Mouse (Mus musculus): ENCODE results near the gene Myh14. TPM values are rescaled to one million over a fixed set of nuclear protein-coding genes. Genes with fewer than 3 reads are reported as not detected.
A peak's percentile ranks its signal among the peaks of the same experiment; 100 is the strongest.

Gene Myh14
- polyA plus RNA-seq, 1 experiment from 2014 or later: 114 TPM

DNA sequence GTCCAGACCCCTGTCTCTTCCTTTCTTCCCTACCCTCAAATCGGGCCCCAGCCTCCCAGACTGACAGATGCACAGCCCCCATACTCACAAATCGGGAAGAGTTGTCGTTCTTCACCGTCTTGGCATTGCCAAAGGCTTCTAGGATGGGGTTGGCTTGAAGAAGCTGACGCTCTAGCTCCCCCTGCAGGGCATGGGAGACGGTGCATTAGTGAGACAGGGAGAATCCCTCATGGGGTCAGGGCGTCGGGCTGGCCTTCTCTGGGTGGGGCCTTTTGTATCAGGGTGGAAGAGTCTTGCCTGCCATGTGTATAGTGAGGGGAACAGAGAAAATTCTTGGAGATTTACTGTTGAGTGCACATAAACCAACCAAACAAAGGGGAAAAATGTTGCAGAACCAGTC is 15.1 kb downstream of the Myh14 start:
- Histone ChIP-seq H3K27me3 (replicated peaks; ENCODE audit: control insufficient read depth, insufficient read depth, low read length) (no peaks in the 10 kb centered on the region), H3K36me3 (ENCODE audit: control insufficient read depth, insufficient read depth) (peaks cover 56% of the 10 kb centered on the region), H3K9me3 (ENCODE audit: control insufficient read depth) (no peaks in the 10 kb centered on the region), H3K27ac (ENCODE audit: low read depth, low read length) (no peak overlapping the region), H3K4me3 (ENCODE audit: low read depth, low read length) (no peak overlapping the region), H3K4me2 (replicated peaks; ENCODE audit: low read depth) (no peak overlapping the region), H3K4me1 (replicated peaks; ENCODE audit: control insufficient read depth, insufficient read depth, low read length) (no peaks in the 10 kb centered on the region), H3K9ac (ENCODE audit: low read depth, low read length) (no peak overlapping the region)
- 18% methylated on average over 8 of the region's 8 CpGs for whole genome bisulfite sequencing
- ATAC-seq: no peak
- peak; percentile 81 for TF ChIP-seq CTCF (IDR thresholded peaks at IDR 0.05; ENCODE audit: low read depth)

DNA sequence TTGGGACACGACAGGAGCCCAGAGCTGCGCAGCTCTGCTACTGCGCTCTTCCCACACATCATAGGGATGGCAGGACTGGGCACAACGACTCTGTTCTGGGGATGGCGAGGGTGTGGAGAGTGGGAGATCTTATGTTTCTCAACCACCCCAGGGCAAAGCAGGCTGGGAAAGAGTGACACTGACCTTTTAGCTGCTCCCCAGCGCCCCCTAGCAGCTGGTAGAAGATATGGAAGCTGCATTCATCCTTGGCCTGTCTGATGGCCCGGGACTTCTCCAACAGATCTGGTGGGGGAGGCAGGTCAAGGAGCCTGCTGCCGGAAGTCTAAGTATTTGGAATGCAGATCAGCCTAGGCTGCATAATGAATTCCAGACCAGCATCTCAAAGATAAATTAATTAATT is 16.9 kb downstream of the Myh14 start:
- TF ChIP-seq CTCF (IDR thresholded peaks at IDR 0.05; ENCODE audit: low read depth): peak; percentile 65
- H3K4me3 ChIP-seq (ENCODE audit: low read depth, low read length): no peak overlapping the region
- H3K27ac ChIP-seq (ENCODE audit: low read depth, low read length): no peak overlapping the region
- no peaks in the 10 kb centered on the region for H3K9me3 ChIP-seq (ENCODE audit: control insufficient read depth)
- no peak overlapping the region for H3K9ac ChIP-seq (ENCODE audit: low read depth, low read length)
- H3K4me2 ChIP-seq (replicated peaks; ENCODE audit: low read depth): no peak overlapping the region
- no peaks in the 10 kb centered on the region for H3K4me1 ChIP-seq (replicated peaks; ENCODE audit: control insufficient read depth, insufficient read depth, low read length)
- H3K36me3 ChIP-seq (ENCODE audit: control insufficient read depth, insufficient read depth): peaks cover 51% of the 10 kb centered on the region
- 61% methylated on average over 8 of the region's 8 CpGs for WGBS
- H3K27me3 ChIP-seq (replicated peaks; ENCODE audit: control insufficient read depth, insufficient read depth, low read length): no peaks in the 10 kb centered on the region
- ATAC-seq: no peak

DNA sequence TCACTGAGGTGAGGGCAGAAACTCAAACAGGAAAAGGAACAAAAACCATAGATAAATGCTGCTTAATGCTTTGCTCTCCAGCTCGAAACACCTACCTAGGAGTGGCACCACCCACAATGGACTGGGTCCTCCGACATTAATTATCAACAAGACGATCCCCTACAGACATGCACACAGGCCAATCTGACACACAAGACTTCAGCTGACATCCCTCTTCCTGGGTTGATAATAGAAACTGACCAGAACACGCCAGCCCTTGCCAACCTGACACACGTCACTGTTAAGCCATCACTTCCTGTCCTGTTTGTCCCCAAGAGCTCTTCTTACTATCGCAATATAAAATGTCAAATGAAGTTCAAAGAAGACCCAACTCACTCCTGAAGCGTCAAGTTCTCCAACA is 19.2 kb downstream of the Myh14 start:
- ATAC-seq: no peak
- 78% methylated on average over 7 of the region's 7 CpGs for WGBS
- H3K4me3 ChIP-seq (ENCODE audit: low read depth, low read length): no peak overlapping the region
- no peak for TF ChIP-seq CTCF (IDR thresholded peaks at IDR 0.05; ENCODE audit: low read depth)
- no peak overlapping the region for H3K9ac ChIP-seq (ENCODE audit: low read depth, low read length)
- H3K4me2 ChIP-seq (replicated peaks; ENCODE audit: low read depth): no peak overlapping the region
- no peaks in the 10 kb centered on the region for H3K27me3 ChIP-seq (replicated peaks; ENCODE audit: control insufficient read depth, insufficient read depth, low read length)
- no peaks in the 10 kb centered on the region for H3K4me1 ChIP-seq (replicated peaks; ENCODE audit: control insufficient read depth, insufficient read depth, low read length)
- H3K27ac ChIP-seq (ENCODE audit: low read depth, low read length): no peak overlapping the region
- H3K9me3 ChIP-seq (ENCODE audit: control insufficient read depth): no peaks in the 10 kb centered on the region
- peaks cover 49% of the 10 kb centered on the region for H3K36me3 ChIP-seq (ENCODE audit: control insufficient read depth, insufficient read depth)

DNA sequence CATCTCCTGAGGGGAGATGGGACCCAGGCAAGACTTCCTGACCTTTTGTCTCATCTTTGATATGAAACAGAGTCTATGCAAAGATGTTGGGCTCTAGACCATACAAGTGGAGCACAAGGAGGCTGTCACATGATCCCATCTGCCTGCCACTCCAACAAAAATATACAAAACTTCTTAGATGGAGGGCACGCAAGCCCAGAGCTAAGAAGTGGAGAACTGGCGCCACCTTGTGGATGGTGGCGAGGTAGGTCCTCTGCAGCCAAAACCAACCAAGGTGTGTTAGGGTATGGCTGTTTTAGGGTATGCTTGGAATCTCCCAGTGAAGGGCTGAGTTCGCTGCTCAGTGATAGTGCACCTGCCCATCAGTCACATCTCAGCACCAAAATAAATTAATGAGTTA is 20.7 kb downstream of the Myh14 start:
- H3K9me3 ChIP-seq (ENCODE audit: control insufficient read depth): no peaks in the 10 kb centered on the region
- no peaks in the 10 kb centered on the region for H3K4me1 ChIP-seq (replicated peaks; ENCODE audit: control insufficient read depth, insufficient read depth, low read length)
- H3K27ac ChIP-seq (ENCODE audit: low read depth, low read length): no peak overlapping the region
- H3K27me3 ChIP-seq (replicated peaks; ENCODE audit: control insufficient read depth, insufficient read depth, low read length): no peaks in the 10 kb centered on the region
- H3K9ac ChIP-seq (ENCODE audit: low read depth, low read length): no peak overlapping the region
- H3K36me3 ChIP-seq (ENCODE audit: control insufficient read depth, insufficient read depth): peaks cover 45% of the 10 kb centered on the region
- no peak for ATAC-seq
- TF ChIP-seq CTCF (IDR thresholded peaks at IDR 0.05; ENCODE audit: low read depth): peak; percentile 83
- 15% methylated on average over 4 of the region's 4 CpGs for WGBS
- H3K4me3 ChIP-seq (ENCODE audit: low read depth, low read length): no peak overlapping the region
- no peak overlapping the region for H3K4me2 ChIP-seq (replicated peaks; ENCODE audit: low read depth)

DNA sequence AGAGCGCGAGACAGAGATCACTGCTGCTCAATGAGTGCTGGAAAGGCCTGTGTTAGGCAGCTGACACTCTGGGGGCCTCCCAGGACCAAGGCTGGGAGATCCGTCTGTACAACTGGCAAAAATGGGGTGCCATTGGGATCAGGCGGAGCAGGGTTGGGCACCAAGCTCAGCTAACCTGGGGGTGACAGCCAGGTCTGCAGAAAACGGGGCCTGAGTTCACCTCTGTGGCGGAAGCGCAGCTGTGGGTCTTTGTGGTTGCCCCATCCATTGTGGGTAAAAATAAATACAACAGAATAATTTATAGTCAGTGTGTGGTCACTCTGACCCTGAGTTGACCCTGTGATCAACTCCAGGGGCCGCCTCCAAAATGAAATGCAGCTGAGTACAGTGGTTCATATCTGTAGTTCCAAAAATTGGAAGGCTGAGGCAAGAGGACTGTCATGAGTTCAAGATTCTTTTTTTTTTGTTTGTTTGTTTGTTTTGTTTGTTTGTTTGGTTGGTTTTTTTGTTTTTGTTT is 21.5 kb downstream of the Myh14 start:
- WGBS: 82% methylated on average over 8 of the region's 8 CpGs
- no peak for ATAC-seq

GRCm38 (mm10) chr7:44647729-44648128 is 22.9 kb downstream of the Myh14 start:
- no peaks in the 10 kb centered on the region for H3K9me3 ChIP-seq (ENCODE audit: control insufficient read depth)
- peak; percentile 45; the same call in 1 of the 2 replicates for ATAC-seq
- H3K27me3 ChIP-seq (replicated peaks; ENCODE audit: control insufficient read depth, insufficient read depth, low read length): no peaks in the 10 kb centered on the region
- no peak overlapping the region for H3K4me3 ChIP-seq (ENCODE audit: low read depth, low read length)
- H3K27ac ChIP-seq (ENCODE audit: low read depth, low read length): no peak overlapping the region
- TF ChIP-seq CTCF (IDR thresholded peaks at IDR 0.05; ENCODE audit: low read depth): no peak
- H3K4me2 ChIP-seq (replicated peaks; ENCODE audit: low read depth): no peak overlapping the region
- WGBS: 39% methylated on average over 10 of the region's 10 CpGs
- no peaks in the 10 kb centered on the region for H3K4me1 ChIP-seq (replicated peaks; ENCODE audit: control insufficient read depth, insufficient read depth, low read length)
- peaks cover 39% of the 10 kb centered on the region for H3K36me3 ChIP-seq (ENCODE audit: control insufficient read depth, insufficient read depth)
- no peak overlapping the region for H3K9ac ChIP-seq (ENCODE audit: low read depth, low read length)

More for the DNA sequence above, 21.5 kb downstream of the Myh14 start:
- no peaks in the 10 kb centered on the region for H3K27me3 ChIP-seq (replicated peaks; ENCODE audit: control insufficient read depth, insufficient read depth, low read length)
- no peaks in the 10 kb centered on the region for H3K9me3 ChIP-seq (ENCODE audit: control insufficient read depth)
- no peak overlapping the region for H3K4me2 ChIP-seq (replicated peaks; ENCODE audit: low read depth)
- no peak overlapping the region for H3K27ac ChIP-seq (ENCODE audit: low read depth, low read length)
- H3K36me3 ChIP-seq (ENCODE audit: control insufficient read depth, insufficient read depth): peaks cover 39% of the 10 kb centered on the region
- H3K4me1 ChIP-seq (replicated peaks; ENCODE audit: control insufficient read depth, insufficient read depth, low read length): no peaks in the 10 kb centered on the region
- no peak overlapping the region for H3K9ac ChIP-seq (ENCODE audit: low read depth, low read length)
- no peak overlapping the region for H3K4me3 ChIP-seq (ENCODE audit: low read depth, low read length)
- no peak for TF ChIP-seq CTCF (IDR thresholded peaks at IDR 0.05; ENCODE audit: low read depth)

Data from intestine, postnatal 0 days (tissue).